Comparison of ENCODE assay signal across 8 mouse cellular contexts in genomic region chr6:57534231-57534610, GRCm38 (mm10). TPM values are rescaled to one million over a fixed set of nuclear protein-coding genes. Genes with fewer than 3 reads are reported as not detected.
DNase-seq lines count a peak whose midpoint lies in the region; ATAC-seq and TF ChIP-seq lines count a peak whose summit lies in the region.

No protein-coding gene starts in this region.

- H3K4me3 ChIP-seq in gastrocnemius, adult 2 months: peak overlapping the region; percentile 88
- H3K4me3 ChIP-seq in embryonic facial prominence, embryonic 14.5 days (ENCODE audit: low read depth, low read length): peak overlapping the region; percentile 72
- H3K4me3 ChIP-seq in limb, embryonic 13.5 days: peak overlapping the region; percentile 78
- H3K4me3 ChIP-seq in midbrain, embryonic 16.5 days (ENCODE audit: low read depth, low read length): peak overlapping the region; percentile 58

- peaks cover 8% of the 10 kb centered on the region; the same call in 1 of the 2 replicates for H3K4me1 ChIP-seq in embryonic facial prominence, embryonic 14.5 days (ENCODE audit: control insufficient read depth, insufficient read depth, low read length)
- H3K4me1 ChIP-seq in limb, embryonic 13.5 days: peaks cover 13% of the 10 kb centered on the region
- H3K4me1 ChIP-seq in midbrain, embryonic 16.5 days (ENCODE audit: control insufficient read depth, insufficient read depth, low read length): peaks cover 11% of the 10 kb centered on the region

- WGBS in embryonic facial prominence, embryonic 14.5 days: 5% methylated on average over 8 of the region's 8 CpGs
- 3% methylated on average over 8 of the region's 8 CpGs for WGBS in limb, embryonic 13.5 days
- WGBS in midbrain, embryonic 16.5 days: 5% methylated on average over 8 of the region's 8 CpGs

- no peaks in the 10 kb centered on the region for H3K27me3 ChIP-seq in embryonic facial prominence, embryonic 14.5 days (replicated peaks; ENCODE audit: control insufficient read depth, insufficient read depth, low read length)
- H3K27me3 ChIP-seq in limb, embryonic 13.5 days: no peaks in the 10 kb centered on the region
- H3K27me3 ChIP-seq in midbrain, embryonic 16.5 days (ENCODE audit: control insufficient read depth, insufficient read depth, low read depth, low read length): no peaks in the 10 kb centered on the region

- no peak for TF ChIP-seq CTCF in gastrocnemius, adult 2 months (IDR thresholded peaks at IDR 0.05)

- ATAC-seq in embryonic facial prominence, embryonic 14.5 days (ENCODE audit: low read depth): no peak
- no peak for ATAC-seq in limb, embryonic 13.5 days (ENCODE audit: low FRiP score, low read depth)
- no peak for ATAC-seq in midbrain, embryonic 16.5 days
- ATAC-seq in activated CD4-positive, CD25-positive, alpha-beta regulatory T cell, adult 4 months: no peak

- intact Hi-C loops in gastrocnemius, adult 2 months (cut with DNase I): loop anchor here (5.0 to 10.0 kb wide), 2 partner anchors 161 to 607 kb away; partner anchors contain the start of gene Pyurf
- intact Hi-C loops in gastrocnemius, postnatal 36 days (cut with DNase I): no loop called here
- intact Hi-C loops in heart, postnatal 36 days (cut with DNase I): loop anchor here (2.0 to 5.0 kb wide), 2 partner anchors 47 to 612 kb away; partner anchors contain the start of genes Herc6, Nt5c3 and Vmn1r4

- H3K27ac ChIP-seq in gastrocnemius, adult 2 months: peak overlapping the region; percentile 87
- peak overlapping the region; percentile 87 for H3K27ac ChIP-seq in embryonic facial prominence, embryonic 14.5 days (replicated peaks; ENCODE audit: low read depth, low read length)
- peak overlapping the region; percentile 84; the same call in 1 of the 2 replicates for H3K27ac ChIP-seq in limb, embryonic 13.5 days
- H3K27ac ChIP-seq in midbrain, embryonic 16.5 days (ENCODE audit: low read length): peak overlapping the region; percentile 77

- peak overlapping the region; percentile 79 for H3K9ac ChIP-seq in embryonic facial prominence, embryonic 14.5 days (ENCODE audit: low read depth, low read length)
- H3K9ac ChIP-seq in limb, embryonic 13.5 days: peak overlapping the region; percentile 86
- H3K9ac ChIP-seq in midbrain, embryonic 16.5 days (ENCODE audit: low read depth, low read length): peak overlapping the region; percentile 69

- no peaks in the 10 kb centered on the region for H3K36me3 ChIP-seq in embryonic facial prominence, embryonic 14.5 days (ENCODE audit: control insufficient read depth, insufficient read depth, low read length)
- no peaks in the 10 kb centered on the region for H3K36me3 ChIP-seq in limb, embryonic 13.5 days
- no peaks in the 10 kb centered on the region for H3K36me3 ChIP-seq in midbrain, embryonic 16.5 days (ENCODE audit: control insufficient read depth, insufficient read depth, low read length)

- peak overlapping the region; percentile 77 for H3K4me2 ChIP-seq in embryonic facial prominence, embryonic 14.5 days (ENCODE audit: low read depth, low read length)
- H3K4me2 ChIP-seq in limb, embryonic 13.5 days (replicated peaks): peak overlapping the region; percentile 87
- H3K4me2 ChIP-seq in midbrain, embryonic 16.5 days (ENCODE audit: low read length): peak overlapping the region; percentile 71

- H3K9me3 ChIP-seq in embryonic facial prominence, embryonic 14.5 days (ENCODE audit: control insufficient read depth, low read length): no peaks in the 10 kb centered on the region
- H3K9me3 ChIP-seq in limb, embryonic 13.5 days: no peaks in the 10 kb centered on the region
- no peaks in the 10 kb centered on the region for H3K9me3 ChIP-seq in midbrain, embryonic 16.5 days (replicated peaks; ENCODE audit: control insufficient read depth, low read length, poor library complexity, severe bottlenecking)

- peak; percentile 50 for DNase-seq in gastrocnemius, adult 2 months
- no peak for DNase-seq in gastrocnemius, postnatal 36 days
- peak; percentile 7 for DNase-seq in MN1 (ENCODE audit: low spot score)
- peak; percentile 29 for DNase-seq in embryonic facial prominence, embryonic 14.5 days (ENCODE audit: low spot score)
- DNase-seq in heart, postnatal 36 days: peak; percentile 41 to 51

RNA-seq across cellular contexts. Expression of gene Ppm1k, which starts 1.0 kb away (rescaled TPM):
- 10 to 100 TPM; 10.9 to 21.9 TPM for total RNA-seq in gastrocnemius, adult 2 months (2021)
- 10 to 100 TPM; 12.3 to 14.7 TPM for total RNA-seq in gastrocnemius, postnatal 36 days (2021)
- polyA plus RNA-seq in embryonic facial prominence, embryonic 14.5 days (2014; fragmentation: Nextera tagmentation; extraction: Ambion mirVana): 3.0 and 3.5 TPM in 2 replicates
- 10 to 100 TPM; 83.9 to 90.1 TPM for total RNA-seq in heart, postnatal 36 days (2021)
- polyA plus RNA-seq in limb, embryonic 13.5 days (2015; fragmentation: Nextera tagmentation; extraction: Ambion mirVana): 5.2 and 5.3 TPM in 2 replicates
- 6.6 and 7.2 TPM in 2 replicates for polyA plus RNA-seq in midbrain, embryonic 16.5 days (2015; fragmentation: Nextera tagmentation; extraction: Ambion mirVana)
- 10 to 100 TPM; 12.9 to 16.2 TPM for polyA plus RNA-seq in activated CD4-positive, CD25-positive, alpha-beta regulatory T cell, adult 4 months (2017; shearing (Covaris generic))

RNA-seq across cellular contexts. Expression of gene Herc6, which starts 46.6 kb away (rescaled TPM):
- 1 to 10 TPM; 1.5 to 1.6 TPM for total RNA-seq in gastrocnemius, adult 2 months (2021)
- 1 to 10 TPM; 1.8 TPM for total RNA-seq in gastrocnemius, postnatal 36 days (2021)
- polyA plus RNA-seq in embryonic facial prominence, embryonic 14.5 days (2014; fragmentation: Nextera tagmentation; extraction: Ambion mirVana): 2.4 TPM in 2 replicates
- 1 to 10 TPM; 2.9 to 4.9 TPM for total RNA-seq in heart, postnatal 36 days (2021)
- 1.8 and 2.2 TPM in 2 replicates for polyA plus RNA-seq in limb, embryonic 13.5 days (2015; fragmentation: Nextera tagmentation; extraction: Ambion mirVana)
- polyA plus RNA-seq in midbrain, embryonic 16.5 days (2015; fragmentation: Nextera tagmentation; extraction: Ambion mirVana): 0.83 and 1.1 TPM in 2 replicates
- 10 to 100 TPM; 23.2 to 26.4 TPM for polyA plus RNA-seq in activated CD4-positive, CD25-positive, alpha-beta regulatory T cell, adult 4 months (2017; shearing (Covaris generic))

Comparison
In these comparisons a context has a peak if more than half of its experiments do, and no peak if none do; other contexts are left out.
1. DNase-seq: peak in gastrocnemius, adult 2 months (single experiment), MN1 (single experiment), embryonic facial prominence, embryonic 14.5 days (single experiment) and heart, postnatal 36 days (2 of 2); none in gastrocnemius, postnatal 36 days (0 of 2).
2. Peak in every context shown above with its lines, with median percentiles within 50 percentile points of each other: H3K27ac ChIP-seq, H3K4me3 ChIP-seq, H3K4me2 ChIP-seq and H3K9ac ChIP-seq.